Mouse (Mus musculus): ENCODE results near the gene Fbxl5.
A peak's percentile ranks its signal among the peaks of the same experiment; 100 is the strongest.

Gene Fbxl5

GRCm38 (mm10) chr5:43836590-43836989 is 15.2 kb upstream of the Fbxl5 start:
- DNase-seq (ENCODE audit: low read depth in 1 of 2, low spot score in 2 of 2): no peak

GRCm38 (mm10) chr5:43827366-43827765 is 5.9 kb upstream of the Fbxl5 start:
- no peak for DNase-seq (ENCODE audit: low read depth in 1 of 2, low spot score in 2 of 2)

GRCm38 (mm10) chr5:43826883-43827282 is 5.4 kb upstream of the Fbxl5 start:
- DNase-seq (ENCODE audit: low read depth in 1 of 2, low spot score in 2 of 2): no peak

GRCm38 (mm10) chr5:43824580-43824979 is 3.1 kb upstream of the Fbxl5 start:
- DNase-seq (ENCODE audit: low read depth in 1 of 2, low spot score in 2 of 2): no peak

- no peak for DNase-seq (ENCODE audit: low read depth in 1 of 2, low spot score in 2 of 2)
These were observed 1.4 kb upstream of the Fbxl5 start for GRCm38 (mm10) chr5:43822824-43823223.

- no peak for DNase-seq (ENCODE audit: low read depth in 1 of 2, low spot score in 2 of 2)
These were observed 761 bp upstream of the Fbxl5 start for GRCm38 (mm10) chr5:43822199-43822598.

GRCm38 (mm10) chr5:43820785-43821184 is 653 bp downstream of the Fbxl5 start:
- DNase-seq (ENCODE audit: low read depth in 1 of 2, low spot score in 2 of 2): no peak

GRCm38 (mm10) chr5:43818695-43819094 is 2.7 kb downstream of the Fbxl5 start, which contains the start of gene Bst1:
Gene Bst1 (plus strand): TSS chr5:43818885.
- peak in 1 of 2 experiments; percentile 43 for DNase-seq (ENCODE audit: low read depth in 1 of 2, low spot score in 2 of 2)

- DNase-seq (ENCODE audit: low read depth in 1 of 2, low spot score in 2 of 2): no peak
These were observed 5.7 kb downstream of the Fbxl5 start for GRCm38 (mm10) chr5:43815769-43816168.

GRCm38 (mm10) chr5:43814536-43814935 is 6.9 kb downstream of the Fbxl5 start:
- no peak for DNase-seq (ENCODE audit: low read depth in 1 of 2, low spot score in 2 of 2)

GRCm38 (mm10) chr5:43810427-43811062 is 10.9 kb downstream of the Fbxl5 start:
- no peak for DNase-seq (ENCODE audit: low read depth in 1 of 2, low spot score in 2 of 2)

GRCm38 (mm10) chr5:43807744-43808696 is 13.4 kb downstream of the Fbxl5 start:
- DNase-seq (ENCODE audit: low read depth in 1 of 2, low spot score in 2 of 2): peak in 1 of 2 experiments; percentile 55

- DNase-seq (ENCODE audit: low read depth in 1 of 2, low spot score in 2 of 2): no peak
These were observed 14.5 kb downstream of the Fbxl5 start for GRCm38 (mm10) chr5:43806914-43807313.

GRCm38 (mm10) chr5:43806340-43806739 is 15.1 kb downstream of the Fbxl5 start:
- DNase-seq (ENCODE audit: low read depth in 1 of 2, low spot score in 2 of 2): no peak

- DNase-seq (ENCODE audit: low read depth in 1 of 2, low spot score in 2 of 2): no peak
These were observed 16.0 kb downstream of the Fbxl5 start for GRCm38 (mm10) chr5:43805401-43805800.

GRCm38 (mm10) chr5:43801798-43802197 is 19.6 kb downstream of the Fbxl5 start:
- DNase-seq (ENCODE audit: low read depth in 1 of 2, low spot score in 2 of 2): no peak

- DNase-seq (ENCODE audit: low read depth in 1 of 2, low spot score in 2 of 2): no peak
These were observed 20.2 kb downstream of the Fbxl5 start for GRCm38 (mm10) chr5:43801253-43801652.

GRCm38 (mm10) chr5:43800700-43801099 is 20.7 kb downstream of the Fbxl5 start:
- DNase-seq (ENCODE audit: low read depth in 1 of 2, low spot score in 2 of 2): no peak

- DNase-seq (ENCODE audit: low read depth in 1 of 2, low spot score in 2 of 2): no peak
These were observed 21.9 kb downstream of the Fbxl5 start for GRCm38 (mm10) chr5:43799530-43799929.

GRCm38 (mm10) chr5:43792354-43792753 is 29.1 kb downstream of the Fbxl5 start:
- no peak for DNase-seq (ENCODE audit: low read depth in 1 of 2, low spot score in 2 of 2)

GRCm38 (mm10) chr5:43787976-43788752 is 33.3 kb downstream of the Fbxl5 start:
- no peak for DNase-seq (ENCODE audit: low read depth in 1 of 2, low spot score in 2 of 2)

All from monocyte, adult 2 months (primary cell).